Mouse (Mus musculus) fibroblast of lung, adult 2 months (primary cell): ENCODE data around the gene Cxcl5.
"Not testable (repeated sequence)": the region's sequence is repeated elsewhere in the genome, so short reads cannot be mapped to it uniquely, and the experiment has no call there.

ENCODE experiments used
- DNase-seq: peaks from one replicate; pipeline ENCODE4 v3.0.0-alpha.2; 2011; ENCODE audit warnings: low read depth

Gene Cxcl5

GRCm38 (mm10) chr5:90785659-90786588 lies 26.8 kb downstream of the Cxcl5 start, which contains the start of gene Cxcl3:
TSS of gene Cxcl3 (plus strand) at chr5:90786103.
- no peak for DNase-seq

- DNase-seq, result no peak
Observed at GRCm38 (mm10) chr5:90788114-90788513, 29.0 kb downstream of the Cxcl5 start.

GRCm38 (mm10) chr5:90789306-90790073 lies 30.3 kb downstream of the Cxcl5 start:
- DNase-seq, result no peak

- no peak for DNase-seq
Observed at GRCm38 (mm10) chr5:90790074-90790502, 30.9 kb downstream of the Cxcl5 start.

- no peak for DNase-seq
Observed at GRCm38 (mm10) chr5:90794195-90794625, 35.0 kb downstream of the Cxcl5 start, which contains the start of gene Cxcl15. TSS of gene Cxcl15 (plus strand) at chr5:90794534.

GRCm38 (mm10) chr5:90795392-90795791 lies 36.2 kb downstream of the Cxcl5 start:
- DNase-seq, result not testable (repeated sequence)

- no peak for DNase-seq
Observed at GRCm38 (mm10) chr5:90804574-90804973, 45.4 kb downstream of the Cxcl5 start.

GRCm38 (mm10) chr5:90806050-90806449 lies 46.9 kb downstream of the Cxcl5 start:
- no peak for DNase-seq

GRCm38 (mm10) chr5:90807176-90807950 lies 48.2 kb downstream of the Cxcl5 start:
- no peak for DNase-seq
